Mouse (Mus musculus): Measurements from ENCODE around the gene Slc25a22. TPM values are rescaled to one million over a fixed set of nuclear protein-coding genes. Genes with fewer than 3 reads are reported as not detected.

Slc25a22 gene
- total RNA-seq, 1 experiment from 2014 or later = 95.6 TPM

DNA sequence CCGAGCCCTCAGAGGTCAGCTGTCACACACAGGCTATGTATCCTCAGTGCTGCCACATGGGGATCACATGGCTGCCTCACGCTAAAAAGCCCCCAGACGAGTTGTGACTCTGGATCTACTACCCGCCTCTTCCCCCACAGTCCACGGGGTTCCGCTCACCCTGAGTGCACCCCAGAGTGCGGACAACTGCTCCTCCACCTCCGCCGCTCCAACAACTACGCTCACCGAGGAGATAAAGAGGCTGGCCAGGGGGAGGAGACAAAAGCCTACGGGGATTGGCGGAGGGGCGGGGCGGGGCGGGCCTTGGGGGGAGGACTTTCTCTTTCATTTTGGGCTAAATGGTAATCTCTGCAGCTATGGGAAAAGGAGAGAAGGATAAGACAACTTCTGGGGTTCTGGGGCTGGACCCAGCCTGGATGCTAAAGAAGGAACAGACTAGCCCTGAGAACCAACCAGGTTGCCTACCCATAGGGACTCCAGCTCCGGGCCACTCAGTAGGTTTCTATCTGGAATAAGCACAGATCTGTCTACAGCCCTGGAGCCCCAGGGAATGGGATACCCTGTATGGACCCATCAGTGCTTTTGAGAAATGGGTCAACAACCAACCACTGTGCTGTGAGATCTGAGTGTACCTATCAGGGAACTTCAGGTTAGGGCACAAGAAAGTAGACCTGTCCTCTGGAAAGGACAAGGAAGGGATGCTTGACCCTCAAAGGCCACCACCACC lies 2.4 kb downstream of the Slc25a22 start:
- peak; percentile 72 for DNase-seq

DNA sequence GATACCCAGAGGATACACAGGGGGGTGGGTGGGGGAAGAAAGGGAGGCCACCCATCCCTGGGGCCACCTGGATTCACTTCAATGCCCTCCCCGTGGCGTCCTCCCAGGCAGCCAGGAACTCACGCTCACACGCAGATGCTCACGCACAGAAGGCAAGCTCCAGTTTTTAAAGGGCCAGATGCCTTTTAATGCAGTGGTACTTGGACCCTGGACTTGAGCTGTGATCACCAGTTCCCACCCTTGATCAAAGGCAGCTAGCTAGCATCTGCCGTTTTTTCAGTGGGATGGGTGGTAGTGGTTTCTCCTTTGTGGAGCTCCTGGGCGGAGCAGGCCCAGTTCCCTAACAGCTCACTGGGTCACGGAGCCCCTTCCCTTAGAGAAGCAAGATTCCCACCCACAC lies 3.2 kb downstream of the Slc25a22 start:
- peak; percentile 55 for DNase-seq

DNA sequence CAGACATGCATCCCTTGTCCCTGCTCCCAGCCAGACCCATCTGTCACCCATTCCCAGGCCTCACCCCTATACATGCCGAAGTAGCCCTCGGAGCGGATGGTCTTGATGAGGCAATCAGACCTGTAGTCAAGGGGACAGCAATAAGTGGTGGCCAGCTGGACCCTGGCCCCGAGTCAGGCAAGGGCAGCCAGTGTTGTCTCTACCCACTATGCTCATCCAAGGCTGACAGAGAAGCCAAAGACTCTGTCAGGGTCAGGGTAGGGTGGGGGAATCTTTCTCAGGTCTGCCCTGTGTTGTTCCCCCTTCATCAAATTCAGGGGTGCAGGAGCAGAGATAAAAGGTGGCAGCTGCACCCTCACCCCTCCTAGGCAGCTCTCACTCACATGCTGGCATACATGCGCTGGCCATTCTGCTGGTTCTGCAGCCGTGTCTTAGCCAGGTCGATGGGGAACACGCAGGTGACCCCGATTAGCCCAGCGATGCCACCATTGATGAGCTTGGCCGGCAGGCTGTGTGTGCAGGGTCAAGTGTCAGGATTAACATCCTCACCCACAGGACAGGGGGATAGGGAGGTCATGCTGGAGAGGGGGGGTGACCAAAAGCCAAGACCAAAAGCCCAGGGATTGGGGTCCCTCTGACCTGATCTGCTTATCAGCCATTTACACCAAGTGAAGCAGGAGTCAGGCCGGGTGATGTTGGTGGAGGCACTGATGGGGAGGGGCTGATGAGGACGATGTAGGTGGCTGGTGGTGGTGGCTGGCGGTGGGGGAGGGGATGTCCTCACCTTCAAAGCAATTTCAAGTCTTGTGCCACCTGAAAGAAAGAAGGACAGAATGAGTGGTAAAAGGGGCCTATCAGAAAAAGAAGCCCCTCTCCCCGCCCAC lies 3.9 kb downstream of the Slc25a22 start:
- DNase-seq = no peak

DNA sequence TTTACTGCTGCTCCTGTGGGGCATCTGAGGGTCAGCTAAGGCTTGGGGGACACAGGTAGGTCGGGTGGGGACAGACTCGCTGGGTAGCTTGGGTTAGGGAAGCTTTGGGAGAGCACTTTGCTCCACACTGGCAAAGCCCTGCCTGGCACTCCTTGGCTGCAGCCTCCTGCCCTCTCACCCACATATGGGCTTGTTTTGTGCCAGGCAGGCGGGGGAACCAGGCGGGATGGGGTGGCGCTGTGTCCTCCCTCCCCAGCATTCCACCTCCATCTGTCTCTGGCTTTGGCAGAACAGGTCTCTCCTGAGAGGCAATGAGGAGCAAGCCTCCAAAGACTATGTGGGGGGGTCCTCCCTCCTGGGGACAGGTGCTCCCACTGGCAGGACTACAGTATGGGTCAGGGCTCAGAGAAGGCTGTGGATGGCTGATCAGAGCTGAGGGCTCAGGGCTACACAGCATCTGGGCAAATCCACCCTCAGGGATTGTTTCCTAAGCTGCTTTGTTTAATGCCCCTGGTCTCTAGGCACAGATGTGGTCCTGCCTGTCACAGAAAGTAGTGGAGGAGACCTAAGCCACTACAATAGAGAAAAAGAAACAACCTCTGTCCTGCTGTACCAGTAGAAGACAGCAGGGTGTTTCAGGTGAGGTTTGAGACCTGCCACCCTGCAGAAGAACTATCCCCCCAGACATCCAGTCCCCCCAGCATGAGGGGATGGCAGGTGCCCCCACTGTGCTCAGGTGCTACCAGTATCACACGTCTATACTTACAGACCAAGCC lies 4.8 kb downstream of the Slc25a22 start:
- peak; percentile 78 for DNase-seq

DNA sequence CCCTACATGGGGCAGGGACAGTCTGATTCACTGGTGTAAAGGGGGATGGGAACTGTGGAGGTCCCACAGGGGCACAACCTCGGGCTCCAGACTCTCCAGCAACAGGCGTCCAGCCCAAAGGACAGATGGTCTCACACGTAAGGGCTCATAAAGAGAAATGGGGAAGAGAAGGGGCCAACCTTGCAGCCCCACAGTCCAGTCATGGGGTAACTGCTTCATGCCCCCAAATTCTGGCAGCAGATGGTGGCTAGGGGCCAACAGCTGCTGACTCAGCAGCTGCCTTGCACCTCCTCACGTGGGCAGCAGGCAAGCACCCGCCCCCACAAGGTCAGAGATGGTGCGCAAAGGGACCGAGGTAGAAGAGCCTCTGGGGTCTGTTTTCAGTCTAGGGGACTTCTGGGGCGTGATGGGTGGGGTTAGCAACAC lies 5.5 kb downstream of the Slc25a22 start:
- DNase-seq = peak; percentile 86

DNA sequence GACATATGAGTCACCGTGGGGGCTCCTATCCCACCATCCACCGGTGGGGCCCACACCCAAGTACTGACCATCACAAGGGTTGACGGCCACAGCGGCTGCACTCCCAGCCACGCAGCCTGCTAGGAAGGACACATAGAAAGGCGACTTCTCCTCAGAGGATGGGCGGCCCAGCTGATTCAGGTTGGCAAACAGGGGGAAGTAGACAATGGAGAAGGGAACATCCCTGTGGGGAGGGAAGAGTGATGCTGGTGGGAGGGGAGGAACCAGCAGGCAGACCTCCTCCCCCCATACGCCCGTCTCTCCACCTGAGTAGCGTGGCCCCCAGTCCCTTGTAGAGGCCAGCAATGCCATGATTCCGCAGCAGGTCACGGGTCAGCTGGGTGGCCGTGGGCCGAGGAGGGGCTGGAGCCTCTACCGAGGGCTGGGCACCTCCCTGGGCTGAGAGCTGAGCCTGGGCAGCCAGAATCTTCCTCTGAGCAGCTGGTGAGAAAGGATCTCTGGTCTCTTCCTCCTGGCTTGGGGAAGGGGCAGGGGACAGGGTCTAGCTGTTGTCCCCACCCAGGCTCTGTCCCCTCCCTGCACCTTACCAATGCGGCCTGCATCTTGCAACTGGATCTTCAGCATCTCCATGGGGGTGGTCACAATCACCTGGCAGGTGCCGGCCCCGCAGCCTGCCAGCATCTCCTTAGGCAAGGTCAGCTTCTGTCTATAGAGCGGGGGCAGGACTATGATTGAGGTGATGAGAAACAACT lies 6.1 kb downstream of the Slc25a22 start:
- DNase-seq = no peak

DNA sequence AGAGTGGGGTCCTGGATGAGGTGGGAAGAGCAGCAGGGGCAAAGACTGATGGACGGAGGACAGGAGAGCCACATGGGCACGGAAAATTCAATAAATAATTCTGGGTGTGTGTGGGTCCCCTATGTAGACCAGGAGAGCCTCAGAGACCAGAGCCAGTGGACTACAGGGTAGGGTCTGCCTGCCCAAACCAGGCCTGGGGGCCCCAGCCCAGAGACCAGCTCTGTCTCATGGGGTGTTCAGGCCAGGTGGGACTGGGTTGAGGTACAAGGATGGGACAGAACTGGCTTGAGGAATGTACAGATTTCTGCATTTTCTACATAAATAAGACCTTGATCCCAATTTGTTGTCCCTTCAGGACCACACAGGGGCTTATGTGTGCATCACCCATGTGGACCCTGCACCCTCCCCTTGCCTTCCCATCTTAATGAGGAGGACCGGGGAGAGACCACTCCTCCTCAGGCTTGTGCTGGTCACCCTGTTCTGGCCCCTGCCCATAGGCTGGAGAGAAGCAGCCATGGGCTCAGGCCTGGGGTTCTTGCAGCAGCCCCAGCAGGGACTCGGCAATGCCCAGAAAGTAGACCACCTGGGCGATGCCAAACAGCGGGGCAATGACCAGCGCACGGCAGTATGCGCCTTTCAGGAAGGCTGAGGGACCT lies 7.0 kb downstream of the Slc25a22 start:
- DNase-seq = no peak

DNA sequence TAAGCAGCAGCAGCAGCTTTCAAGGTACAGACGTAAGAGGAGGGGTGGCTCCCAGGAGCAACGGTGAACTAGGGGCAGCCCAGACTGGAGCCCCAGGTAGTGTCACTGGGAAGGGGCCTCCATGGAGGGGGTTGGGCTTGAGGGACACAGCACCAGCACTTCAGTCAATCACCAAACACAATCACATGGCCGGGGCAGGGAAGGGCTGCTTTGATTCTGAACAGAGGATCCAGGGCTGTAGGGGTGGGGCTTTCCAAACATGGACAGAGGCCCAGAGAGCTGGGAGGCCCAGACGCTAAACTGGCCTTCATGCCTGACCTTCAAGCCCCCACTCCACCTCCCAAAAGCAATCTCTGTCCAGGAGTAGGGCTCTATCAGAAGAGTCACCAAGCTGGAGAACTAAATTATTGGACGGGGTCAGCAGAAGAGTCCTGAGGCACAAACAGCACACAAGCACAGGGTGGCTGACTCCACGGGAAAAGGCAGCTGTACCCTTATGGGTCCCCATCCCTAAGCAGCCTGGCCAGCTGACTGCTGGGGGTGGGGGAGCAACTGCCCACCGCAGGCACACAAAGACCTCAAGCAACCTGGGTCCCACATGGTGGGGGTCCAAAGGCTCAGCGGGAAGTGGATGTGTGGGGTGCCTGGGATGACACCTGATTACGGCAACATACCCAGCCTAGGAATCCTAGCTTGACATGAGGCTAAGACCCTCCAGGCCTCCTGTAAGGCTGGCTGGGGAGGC lies 7.7 kb downstream of the Slc25a22 start:
- no peak for DNase-seq

DNA sequence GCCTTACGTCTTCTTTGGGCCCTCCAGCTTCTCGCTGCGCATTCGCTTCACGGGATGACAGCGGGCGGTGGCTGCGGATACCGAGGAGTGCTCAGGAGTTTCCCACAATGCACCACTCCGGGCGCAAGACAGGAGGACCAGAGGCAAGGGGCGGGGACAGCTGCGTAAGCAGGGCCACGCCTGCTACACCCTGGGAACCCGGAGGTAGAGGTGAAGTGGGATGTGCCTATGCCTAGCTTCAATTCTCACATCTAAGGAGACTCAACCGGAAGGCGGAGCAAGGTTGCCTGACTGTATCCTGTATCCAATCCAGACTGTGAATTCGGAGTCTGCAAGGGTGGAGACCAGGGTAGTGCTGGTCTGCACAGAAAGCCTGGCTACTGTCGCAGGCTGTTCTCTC lies 8.4 kb downstream of the Slc25a22 start, which contains the start of gene Cend1:
TSS of gene Cend1 (minus strand) at position 182 of the 400 bp plus-strand sequence.
- DNase-seq = peak; percentile 45

DNA sequence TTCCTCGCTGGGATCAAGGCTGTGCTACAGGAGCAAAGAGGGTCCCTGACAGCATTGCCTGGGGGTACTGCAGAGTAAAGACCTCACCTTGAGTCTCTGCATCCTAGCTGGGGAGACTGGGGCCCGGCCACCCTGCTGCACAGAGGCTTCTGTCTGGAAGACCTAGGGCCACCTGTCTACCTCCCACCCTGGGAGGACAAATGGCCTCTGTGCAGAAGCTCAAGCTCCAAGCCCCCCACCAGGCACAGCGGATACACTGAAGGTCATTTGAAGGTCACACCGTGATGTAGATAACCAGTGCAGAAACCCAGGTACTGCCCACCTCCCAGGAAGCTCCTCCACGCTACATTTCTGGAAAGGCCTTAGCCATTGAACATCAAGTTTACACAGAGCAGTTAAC lies 9.0 kb downstream of the Slc25a22 start:
- no peak for DNase-seq

DNA sequence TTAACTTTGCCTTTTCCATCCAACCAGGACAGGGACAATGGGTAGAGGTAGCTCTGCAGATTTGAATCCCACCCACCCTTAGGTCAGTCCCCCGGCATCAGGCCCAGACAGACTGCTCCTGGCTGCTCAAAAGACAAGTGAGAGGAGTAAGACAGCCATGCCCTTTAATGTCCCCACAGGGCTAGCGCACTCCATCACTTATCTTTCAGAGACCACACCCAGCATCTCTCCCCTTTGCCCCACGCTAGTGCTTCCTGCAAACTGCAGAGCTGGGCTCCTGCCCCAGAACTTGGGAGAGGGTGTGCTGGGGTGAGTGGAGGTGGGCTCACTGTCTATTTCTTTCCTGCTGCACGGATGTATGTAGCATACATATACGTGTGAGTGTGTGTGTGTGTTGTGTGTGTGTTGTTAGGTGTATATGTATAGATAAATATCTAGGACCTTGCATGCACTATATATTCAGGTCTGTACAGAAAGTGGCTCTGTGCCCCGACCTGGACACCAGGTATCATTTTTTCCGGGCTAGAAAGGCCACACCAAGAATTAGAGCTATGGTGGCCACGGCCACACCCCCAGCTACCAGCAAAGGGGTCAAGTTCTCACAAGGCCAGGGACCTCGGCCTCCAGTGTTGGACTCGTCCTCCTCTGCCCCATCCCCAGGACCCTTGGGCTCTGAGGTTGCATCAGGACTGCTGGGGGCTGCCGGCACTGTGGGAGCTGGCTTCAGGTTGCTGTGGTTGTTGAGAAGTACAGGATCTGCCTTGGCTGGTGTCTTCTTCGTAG lies 10.6 kb downstream of the Slc25a22 start:
- DNase-seq = no peak

DNA sequence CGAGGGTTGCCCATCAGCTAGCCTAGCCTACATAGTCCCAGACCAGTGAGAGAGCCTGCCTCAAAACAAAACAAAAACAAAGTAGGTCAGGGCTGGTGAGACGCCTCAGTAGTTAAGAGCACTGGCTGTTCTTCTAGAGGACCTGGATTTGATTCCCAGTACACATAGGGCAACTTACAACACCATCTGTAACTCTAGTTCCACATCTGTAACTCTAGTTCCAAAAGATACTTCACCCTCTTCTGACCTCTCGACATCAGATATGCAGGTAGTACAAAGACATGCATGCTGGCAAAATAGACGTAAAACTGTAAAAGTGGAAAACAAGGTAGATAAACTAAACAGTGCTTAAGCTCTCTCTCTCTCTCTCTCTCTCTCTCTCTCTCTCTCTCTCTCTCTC lies 13.9 kb downstream of the Slc25a22 start:
- DNase-seq = no peak

DNA sequence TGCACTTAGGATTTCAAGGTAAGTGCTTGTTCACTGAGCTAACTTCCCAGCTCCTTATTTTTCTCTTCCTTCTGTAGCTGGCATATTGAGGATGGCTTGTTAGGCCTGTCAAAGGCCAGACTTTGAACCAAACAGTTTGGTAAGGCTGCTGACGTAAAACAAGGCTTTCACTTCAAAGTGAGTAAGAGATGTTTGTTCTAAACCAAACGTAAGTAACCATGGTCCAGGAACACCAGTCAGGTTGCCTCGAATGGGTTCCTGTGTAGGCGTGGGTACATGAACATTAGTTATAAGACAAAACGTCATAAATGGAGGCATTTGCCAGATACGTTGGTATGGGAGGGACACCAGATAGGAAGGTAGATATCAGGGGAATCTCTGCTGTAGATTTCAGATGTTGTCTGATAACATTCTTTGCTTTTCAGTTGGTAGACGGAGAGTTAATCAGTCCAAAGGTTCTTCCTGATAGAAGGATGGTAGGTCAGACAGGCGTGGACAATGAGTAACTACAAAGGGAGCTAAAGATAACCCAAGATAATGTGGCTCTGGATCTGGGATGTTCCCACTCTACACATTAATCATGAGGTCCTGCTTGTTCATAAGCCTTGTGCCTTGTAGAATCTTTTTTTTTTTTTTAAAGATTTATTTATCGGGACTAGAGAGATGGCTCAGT lies 17.5 kb downstream of the Slc25a22 start:
- DNase-seq = no peak

DNA sequence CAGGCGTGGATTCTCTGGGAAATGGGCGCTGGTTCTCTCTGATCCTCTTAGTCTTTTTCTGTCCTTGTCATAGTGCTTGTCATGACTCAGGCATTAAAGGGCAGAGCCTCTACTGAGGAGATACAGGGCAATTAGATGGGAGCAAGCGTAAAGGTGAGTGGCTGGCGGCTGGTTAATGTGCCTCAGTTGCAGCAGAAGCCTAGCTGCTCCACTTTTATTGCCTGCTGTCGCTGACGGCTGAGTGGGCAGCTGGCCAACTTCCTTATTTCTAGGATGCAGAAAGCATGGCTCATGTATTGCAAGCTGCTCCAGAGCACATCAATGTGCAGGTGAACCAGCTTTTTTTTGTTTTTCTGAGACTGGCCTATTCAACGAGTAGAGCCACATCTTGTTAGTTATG lies 18.7 kb downstream of the Slc25a22 start:
- no peak for DNase-seq

DNA sequence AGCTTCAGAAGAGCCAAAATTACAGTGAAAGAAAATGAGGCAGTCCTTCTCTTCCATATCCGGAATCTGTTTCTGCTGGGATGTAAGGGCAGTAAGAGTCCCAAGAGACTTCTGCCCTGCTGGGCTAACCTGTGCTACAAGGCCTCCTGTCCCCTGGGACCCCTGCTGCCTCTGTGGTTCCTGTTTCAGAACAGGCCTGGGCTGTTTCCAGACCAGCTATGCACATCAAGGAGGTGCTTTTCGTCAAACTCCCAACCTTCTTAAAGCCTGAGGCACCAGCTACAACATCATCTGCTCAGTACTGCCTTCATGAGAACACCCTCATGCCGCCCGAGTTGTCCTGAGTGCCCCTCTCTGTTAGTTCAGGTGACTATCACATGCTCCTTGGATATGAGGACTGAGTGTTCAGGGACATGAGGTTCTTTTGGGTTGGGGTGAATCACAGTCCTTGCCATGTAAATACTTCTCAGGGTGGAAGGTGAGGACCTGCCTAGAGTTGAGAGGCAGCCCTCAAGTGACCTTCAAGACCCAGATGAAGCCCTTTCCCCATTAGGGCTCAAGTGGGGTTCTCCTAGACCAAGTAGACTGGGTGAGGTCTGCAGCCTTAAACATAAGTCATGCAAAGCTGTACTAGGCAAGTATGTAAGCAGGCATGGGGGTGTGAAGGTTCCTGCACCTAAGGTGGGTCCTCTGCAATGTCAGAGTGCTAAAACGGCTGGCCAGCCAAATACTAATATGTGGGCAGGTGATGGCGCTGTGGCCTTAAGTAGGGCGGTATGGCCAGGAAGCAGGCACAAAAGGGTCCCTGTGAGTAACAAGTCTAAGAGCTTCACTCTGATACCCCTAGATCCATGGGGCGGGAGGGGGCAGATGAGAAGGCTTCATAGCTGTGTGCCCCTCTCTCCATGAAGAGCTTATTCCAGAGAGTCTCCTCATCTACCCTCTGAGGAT lies 19.7 kb downstream of the Slc25a22 start:
- DNase-seq = no peak

DNA sequence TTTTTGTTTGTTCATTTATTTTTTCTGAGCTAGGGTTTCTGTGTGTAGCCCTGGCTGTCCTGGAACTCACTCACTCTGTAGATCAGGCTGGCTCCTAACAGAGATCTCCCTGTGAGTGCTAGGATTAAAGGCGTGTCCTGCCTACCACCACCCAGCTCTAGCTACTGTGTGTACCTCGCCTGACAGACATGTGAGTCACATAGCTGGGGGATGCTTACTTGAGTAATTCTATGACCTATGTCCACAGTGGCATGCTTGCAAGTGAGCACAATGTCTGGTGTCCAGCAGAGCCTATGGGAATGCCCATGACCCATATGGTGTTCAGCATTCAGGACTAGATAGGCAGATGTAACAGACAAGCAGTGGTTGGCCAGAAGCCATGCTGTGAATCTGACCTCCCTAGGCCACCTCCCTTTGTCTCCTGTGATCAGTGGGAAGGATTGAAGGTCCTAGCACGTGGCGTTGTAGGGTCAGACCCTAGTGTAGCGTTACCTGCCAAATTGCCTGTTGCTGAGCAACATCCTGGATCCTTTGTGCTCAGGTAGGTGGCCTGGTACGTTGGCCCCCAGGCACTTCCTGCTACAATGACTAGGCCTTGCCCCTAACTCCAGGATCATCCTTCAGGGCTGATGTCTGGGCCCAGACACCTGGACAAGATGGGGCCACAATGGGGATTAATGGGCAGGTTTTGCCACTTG lies 21.4 kb downstream of the Slc25a22 start:
- no peak for DNase-seq

Data from adrenal gland, postnatal 25 days (tissue).